Mouse (Mus musculus) adrenal gland, postnatal 10 days (tissue): Measurements from ENCODE around the gene Kcnab1. TPM values are rescaled to one million over a fixed set of nuclear protein-coding genes. Genes with fewer than 3 reads are reported as not detected.
A peak's percentile ranks its signal among the peaks of the same experiment; 100 is the strongest.

ENCODE experiments used
- DNase-seq: peaks from one replicate; pipeline ENCODE4 v3.0.0; 2021; ENCODE audit warnings: mixed read lengths
- long read RNA-seq, 2 experiments: library from polyadenylated mRNA; stranded (forward); transcript quantifications; one replicate each; pipeline ENCODE4 v2.0.0; 2021
- total RNA-seq, 2 experiments: library from RNA; stranded (reverse); gene quantifications; 2 replicates each; pipeline ENCODE4 v1.2.3; 2021

Gene Kcnab1
- 1 to 10 TPM; 2.5 to 2.8 TPM for total RNA-seq
- long read RNA-seq, experiment 1, partial matches to known transcripts = 0 of 1 reads
- long read RNA-seq, experiment 1, other reads (novel, unspliced or antisense) = 1 of 1 reads
- long read RNA-seq, experiment 2, partial matches to known transcripts = 0 of 1 reads
- long read RNA-seq, experiment 2, other reads (novel, unspliced or antisense) = 1 of 1 reads

DNA sequence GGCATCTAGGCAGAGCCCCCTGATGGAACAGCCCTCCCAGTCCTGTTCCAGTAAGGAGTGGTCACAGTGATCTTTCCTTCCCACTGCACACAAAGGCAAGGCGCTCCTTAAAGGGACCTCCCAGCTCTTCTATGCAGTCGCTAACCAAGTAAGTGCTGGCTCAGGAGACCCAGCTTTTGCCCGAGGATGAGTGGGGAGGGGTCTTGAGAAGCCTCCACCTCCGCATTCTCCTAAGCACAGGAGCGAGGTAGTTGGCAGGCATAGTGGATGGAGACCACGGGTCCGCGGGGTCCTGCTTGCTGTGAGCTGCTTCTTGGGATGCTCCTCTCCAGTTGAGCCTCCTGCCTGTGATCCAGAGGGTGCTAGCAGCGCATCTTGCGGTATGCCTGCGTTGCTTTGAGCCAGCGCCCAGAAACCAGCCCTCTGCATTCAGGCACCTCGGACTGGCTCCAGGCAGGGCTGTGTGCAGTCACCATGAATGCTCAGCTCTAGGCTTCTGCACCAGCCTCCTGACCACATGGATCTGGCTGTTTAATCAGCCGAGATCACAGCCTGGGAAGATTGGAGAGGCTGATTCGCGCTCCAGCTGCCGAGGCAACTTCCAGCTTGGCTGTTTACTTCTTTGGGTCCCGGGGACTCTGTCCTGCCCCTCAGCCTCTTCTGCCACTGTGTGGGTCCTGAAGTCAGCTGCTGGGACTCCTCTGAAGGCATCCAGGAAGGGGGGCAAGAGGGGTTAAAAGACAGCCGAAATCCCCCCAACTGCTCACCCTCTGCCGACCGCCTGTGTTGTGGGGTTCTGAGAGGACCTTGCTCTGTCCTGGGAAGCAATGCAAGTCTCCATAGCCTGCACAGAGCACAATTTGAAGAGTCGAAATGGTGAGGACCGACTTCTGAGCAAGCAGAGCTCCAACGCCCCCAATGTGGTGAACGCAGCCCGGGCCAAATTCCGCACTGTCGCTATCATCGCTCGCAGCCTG lies at the start of gene Kcnab1:
Gene Kcnab1 (plus strand): TSS at position 440 of the 977 bp plus-strand sequence.
- DNase-seq = peak; percentile 2

DNA sequence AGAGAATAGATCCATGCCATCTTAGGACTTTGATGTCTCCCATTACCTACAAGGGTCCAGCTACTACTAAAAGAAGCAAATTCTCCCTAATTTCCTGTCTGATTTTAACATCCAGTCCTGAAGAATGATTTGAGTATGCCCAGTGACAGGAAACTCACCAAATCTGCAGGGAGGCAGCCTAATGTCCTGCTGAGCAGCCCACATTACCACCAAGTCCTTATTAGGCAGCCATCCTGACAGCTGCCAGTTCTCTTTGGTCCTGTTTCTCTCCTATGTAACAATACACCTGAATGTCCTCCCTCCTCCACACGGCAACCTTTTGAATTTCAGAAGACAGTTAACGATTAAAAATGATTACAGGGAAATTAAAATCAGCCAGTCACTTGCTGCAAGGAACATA lies 20.9 kb upstream of the Kcnab1 start:
- no peak for DNase-seq

DNA sequence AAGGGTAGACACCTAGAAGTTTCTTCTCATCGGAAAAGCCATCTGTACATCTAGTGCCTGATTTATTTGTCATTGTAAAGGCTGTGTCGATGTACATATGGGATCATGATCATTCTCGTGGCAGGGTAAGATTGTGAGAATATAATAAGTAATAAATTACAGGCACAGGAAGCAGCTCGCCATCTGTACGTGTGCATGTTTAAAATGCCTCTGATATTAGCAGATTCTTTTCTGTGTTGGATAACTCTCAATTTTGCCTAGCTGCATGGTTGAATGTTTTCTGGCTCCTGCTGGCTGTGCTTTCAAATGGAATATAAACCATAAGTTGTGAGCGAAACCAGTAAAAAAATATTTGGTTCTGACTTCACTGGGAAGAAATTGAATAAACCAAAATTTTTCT lies 5.1 kb upstream of the Kcnab1 start:
- no peak for DNase-seq

DNA sequence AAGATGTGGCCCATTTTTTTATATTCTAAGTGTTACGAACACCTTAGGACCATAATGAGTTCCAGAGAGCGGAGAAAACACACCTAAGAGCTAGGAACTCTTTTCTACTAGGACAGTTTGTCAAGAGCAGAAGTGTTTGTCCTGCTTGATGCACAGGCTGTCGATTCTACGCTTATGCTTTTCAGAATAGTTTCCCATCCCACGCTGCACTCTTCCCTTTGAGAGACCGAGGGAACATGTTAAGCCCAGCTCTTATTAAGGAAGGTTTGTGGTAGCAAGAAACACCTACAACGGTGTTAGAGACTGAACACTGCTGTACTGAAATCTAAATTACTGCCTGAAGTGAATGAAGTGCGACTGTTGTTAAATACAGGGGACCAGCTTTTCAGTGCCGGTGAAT lies 1.0 kb downstream of the Kcnab1 start:
- DNase-seq = no peak

DNA sequence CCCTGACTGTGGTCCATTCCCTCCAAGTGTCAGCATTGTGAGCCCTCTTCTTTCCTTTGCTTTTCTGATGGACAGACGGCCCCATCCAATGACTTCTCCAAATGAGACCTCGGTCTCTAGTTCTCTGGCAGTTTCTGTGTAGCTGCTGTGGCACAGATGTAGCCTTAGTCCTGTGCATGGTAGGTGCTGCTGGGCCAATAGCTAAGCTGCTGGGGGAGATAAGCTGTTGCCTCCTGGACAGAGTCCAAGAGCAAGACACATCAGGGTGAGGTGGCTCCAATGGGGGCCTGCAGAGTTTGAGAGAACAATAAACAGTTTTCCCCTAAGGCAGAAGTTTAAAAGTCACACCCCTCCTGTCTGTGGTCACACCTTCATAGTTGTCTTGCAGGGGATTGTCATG lies 2.0 kb downstream of the Kcnab1 start:
- no peak for DNase-seq

DNA sequence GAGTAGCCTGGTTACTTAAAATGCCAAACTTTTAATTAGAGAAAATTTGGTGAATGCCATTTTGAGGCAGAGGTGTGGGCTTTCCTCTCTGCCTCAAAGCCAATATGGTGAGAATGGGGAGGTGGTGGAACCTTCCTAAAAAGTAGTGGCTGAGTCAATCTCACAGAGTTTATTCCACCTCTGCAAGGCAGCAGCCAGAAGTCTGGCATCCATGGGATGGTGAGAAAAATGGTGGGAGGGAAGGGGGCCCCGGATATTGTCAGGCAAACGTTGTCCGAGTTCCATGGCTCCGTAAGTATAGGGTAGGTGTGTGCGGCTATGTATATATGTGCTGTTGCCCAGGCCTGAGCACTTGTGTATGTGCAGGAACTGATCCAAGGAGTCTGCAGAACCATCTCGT lies 6.0 kb downstream of the Kcnab1 start:
- DNase-seq = no peak

DNA sequence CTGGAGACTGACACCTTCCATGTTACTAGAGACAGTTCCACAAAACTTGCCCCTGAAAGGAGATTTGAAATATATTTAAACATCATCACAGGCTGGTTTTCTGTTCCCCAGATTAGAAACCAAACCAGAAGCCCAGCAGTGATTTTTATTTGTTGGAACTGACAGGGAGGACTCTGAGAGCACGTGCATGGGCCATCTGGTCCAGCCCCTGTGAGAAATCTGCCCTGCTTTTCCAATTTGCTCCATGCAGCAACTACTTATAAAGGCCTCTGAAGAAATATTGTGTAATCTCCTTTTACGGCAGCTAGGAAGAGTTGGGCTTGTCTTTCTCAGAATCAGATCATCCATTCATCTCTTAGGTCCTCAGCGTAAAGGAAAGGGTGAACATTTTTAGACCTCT lies 7.8 kb downstream of the Kcnab1 start:
- DNase-seq = no peak

DNA sequence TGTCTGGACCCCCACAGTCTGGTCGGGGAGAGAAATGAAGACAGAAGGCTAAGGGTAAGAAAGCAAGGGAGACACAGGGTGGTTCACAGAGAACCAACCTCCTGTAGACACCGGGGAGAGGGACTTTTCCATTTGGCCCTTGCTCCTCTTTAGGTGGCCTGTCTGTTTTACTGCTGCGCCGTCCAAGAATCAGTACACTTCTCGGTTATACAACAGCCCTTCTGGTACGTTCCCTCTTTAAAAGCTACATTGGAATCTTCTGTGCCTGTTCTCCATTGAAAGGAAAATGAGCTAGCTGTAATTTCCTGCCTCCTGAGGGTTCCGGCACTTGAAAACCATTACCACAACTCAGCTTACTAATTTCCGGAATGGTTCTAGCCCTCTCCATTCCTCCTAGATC lies 8.2 kb downstream of the Kcnab1 start:
- no peak for DNase-seq

DNA sequence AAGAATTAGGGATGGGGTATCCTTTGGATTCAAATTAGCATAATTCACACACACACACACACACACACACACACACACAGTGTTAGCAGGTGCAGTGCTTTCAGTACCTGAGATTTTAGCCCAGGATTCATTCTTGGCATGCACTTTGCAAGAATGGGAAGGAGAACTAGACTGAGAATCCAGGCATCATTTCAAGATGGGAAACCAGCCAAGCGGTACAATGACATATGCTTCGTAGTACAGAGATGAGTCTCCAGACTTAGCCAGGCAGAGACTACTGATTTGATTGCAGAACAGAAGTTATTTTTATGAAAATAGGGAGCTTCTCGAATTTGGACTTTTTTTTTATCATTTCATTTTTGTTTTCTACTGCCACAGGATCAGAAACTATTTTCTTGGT lies 15.8 kb downstream of the Kcnab1 start:
- DNase-seq = peak; percentile 4

DNA sequence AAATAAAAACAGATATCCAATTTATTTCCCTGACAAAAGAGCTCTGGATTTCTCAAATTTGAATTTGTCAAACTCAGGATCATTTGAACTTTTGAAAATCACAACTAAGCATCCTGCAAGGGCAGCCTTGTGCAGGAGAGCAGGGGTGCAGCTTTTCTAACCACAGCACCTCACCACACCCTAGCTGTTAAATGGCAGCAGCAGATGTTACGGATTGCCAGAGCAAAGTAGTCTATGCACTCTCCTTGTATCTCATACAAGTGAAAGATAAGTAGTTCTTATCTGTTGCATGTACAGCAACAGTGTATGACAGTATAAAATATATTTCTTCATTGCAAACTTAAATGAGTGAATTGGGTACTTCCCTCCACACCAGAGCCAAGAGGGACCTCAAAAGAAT lies 20.4 kb downstream of the Kcnab1 start:
- DNase-seq = no peak

DNA sequence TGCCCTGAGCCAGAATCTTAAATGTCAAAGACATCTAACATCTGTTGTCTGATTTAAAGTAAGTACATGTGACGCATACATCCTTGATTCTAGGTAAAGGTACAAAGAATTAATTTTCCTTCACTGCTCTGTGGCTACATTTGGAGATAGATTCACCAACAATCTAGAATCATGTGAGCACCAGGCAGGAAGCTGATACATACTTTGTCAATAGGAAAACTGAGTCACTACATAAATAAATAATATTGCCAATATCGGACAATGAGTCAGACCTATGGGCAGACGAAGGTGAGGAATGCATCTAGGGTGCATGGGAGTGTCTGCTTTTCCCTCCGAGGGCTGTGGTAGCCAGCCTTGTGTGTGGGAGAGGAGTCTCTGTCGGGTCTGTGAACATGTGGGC lies 25.7 kb downstream of the Kcnab1 start:
- DNase-seq = no peak

DNA sequence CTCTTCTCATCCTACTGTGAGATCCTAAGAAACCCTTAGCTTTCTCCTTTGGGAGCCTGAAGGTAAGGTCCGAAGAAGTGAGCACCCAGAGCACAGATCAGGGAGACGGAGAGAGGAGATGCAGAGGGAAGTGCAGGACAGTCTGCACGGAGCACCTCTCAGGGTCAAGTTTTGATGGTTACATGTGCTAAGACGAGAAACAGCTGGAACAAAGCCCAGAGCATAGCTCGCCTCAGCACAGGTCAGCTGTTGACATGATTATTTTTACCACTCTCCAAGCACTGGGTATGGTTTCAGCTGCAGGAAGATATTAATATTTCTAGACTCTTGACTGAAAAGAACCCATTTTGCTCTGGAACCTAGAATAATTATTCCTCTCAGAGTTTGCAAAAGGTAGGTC lies 27.7 kb downstream of the Kcnab1 start:
- no peak for DNase-seq

DNA sequence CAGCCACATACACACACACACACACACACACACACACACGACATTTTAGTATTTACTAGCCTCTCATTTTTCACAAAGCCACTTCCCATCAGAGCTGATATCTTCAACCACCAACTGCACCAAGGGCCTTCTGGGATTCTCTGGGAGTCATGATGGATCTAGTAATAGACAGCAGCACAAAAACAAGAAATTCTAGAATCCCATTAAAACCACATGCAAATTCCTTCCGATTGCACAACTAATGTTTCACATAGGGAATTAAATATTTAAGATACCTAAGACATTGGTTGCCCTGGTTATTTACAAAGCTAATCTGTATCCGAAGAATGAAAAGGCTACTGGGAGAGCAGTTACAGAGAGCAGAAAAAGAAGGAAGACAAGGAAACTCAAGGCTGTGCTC lies 29.6 kb downstream of the Kcnab1 start:
- DNase-seq = no peak

DNA sequence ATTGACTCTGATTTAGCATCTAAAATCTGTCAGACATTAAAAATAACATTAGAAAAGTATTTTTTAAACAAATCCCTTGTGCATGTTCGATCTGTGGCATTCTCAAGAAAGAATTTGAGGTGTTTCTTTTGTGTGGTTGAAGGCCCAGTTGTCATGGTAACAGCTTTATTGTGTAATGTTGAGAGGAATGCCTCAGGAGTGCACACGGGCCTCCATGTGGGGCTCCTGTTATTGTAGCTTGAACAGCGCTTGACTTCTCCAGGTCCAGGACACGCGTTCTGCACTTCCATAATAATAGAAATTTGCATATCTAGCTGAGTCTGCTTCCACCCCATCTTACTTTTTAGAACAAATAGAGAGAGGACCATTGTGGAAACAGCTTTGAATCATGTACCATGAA lies 36.0 kb downstream of the Kcnab1 start:
- no peak for DNase-seq

DNA sequence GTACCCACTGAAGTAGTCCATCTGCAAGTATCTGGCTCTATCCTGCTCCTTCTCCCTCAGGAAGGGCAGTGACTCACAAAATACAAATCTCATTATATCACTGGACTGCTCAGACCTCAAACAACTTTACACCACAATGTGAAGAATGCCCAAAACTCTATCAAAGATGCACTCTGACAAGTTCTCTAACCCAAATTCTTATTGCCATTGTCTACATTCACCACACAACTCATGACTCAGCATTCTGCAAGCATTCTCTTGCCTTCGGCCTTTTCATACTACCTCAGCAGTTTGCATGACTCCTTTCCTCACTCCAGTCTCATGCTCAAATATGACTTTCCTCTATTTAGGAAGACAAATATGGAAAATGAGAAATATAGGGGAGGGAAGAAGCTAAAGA lies 42.6 kb downstream of the Kcnab1 start:
- no peak for DNase-seq

DNA sequence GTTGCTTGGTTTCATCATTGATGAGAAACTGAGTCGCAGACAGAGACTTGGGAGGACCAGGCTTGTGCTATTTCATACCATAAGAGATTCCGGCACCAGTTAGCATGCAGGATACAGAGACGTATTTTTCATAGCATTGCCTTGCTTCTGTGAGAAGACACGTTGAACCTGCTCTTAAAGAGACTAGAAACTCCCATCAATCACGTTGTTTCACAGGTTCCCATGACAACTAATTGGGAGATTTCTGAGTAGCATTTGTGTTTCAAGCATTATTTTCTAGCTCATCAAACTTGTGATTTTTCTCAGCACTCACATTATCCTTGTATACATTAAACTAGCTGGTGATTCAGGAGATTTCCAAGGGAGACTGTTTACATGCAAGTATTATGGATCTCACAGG lies 63.8 kb downstream of the Kcnab1 start:
- no peak for DNase-seq

DNA sequence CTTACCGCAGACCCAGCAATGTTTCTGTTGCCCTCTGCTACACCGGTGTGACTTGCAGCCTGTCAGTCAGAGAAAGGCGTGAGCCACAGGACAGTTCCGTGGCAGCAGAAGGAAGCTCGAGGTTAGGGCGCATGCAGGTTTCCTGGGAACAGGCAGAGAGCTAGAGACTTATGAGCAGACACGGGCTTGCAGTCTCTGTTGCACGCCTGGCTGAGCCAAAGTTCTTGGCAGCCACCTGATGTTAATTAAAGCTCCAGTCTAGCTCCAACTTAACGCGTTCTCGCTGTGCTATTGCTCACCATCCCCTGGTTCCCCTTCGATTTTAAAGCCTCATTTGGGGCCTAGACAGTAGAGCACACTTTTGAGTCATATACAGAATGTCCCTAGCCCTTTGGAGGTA lies 65.4 kb downstream of the Kcnab1 start:
- no peak for DNase-seq

DNA sequence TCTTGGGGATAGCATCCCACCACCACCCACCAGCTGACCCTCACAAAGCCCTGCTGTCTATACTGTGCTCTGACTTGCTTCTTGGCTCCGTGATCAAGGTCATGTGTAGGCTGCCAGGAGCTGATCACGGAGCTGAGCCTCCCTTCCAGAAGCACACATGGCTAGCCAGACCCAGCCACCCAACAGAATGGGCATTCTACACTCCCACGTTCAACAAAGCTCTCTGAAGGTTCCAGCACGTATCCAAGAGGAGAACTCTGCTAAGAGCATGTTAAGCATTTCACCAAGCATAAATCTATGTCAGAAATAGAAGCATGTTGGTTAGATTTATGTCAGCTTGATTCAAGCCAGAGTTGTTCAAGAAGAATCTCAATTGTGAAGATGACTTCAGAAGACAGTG lies 66.6 kb downstream of the Kcnab1 start:
- no peak for DNase-seq

DNA sequence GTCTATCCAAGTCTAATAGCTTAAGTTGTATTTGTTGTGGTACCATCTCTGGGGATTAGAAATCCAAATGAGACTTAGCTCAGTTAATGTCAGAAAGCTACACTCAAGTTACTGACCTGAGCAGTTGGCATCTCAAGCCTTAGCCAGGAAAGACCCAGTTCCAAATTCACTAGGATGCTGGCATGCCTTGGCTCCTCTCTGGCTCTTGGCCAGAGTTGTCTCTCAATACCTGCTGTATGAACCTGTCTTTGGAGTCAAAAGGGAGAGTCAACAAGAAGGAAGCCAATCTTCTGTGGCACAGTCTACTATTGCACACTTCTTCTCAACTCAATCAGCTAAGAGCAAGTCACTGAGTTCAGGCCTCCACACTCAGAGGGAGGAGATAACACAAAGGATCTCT lies 67.7 kb downstream of the Kcnab1 start:
- no peak for DNase-seq

DNA sequence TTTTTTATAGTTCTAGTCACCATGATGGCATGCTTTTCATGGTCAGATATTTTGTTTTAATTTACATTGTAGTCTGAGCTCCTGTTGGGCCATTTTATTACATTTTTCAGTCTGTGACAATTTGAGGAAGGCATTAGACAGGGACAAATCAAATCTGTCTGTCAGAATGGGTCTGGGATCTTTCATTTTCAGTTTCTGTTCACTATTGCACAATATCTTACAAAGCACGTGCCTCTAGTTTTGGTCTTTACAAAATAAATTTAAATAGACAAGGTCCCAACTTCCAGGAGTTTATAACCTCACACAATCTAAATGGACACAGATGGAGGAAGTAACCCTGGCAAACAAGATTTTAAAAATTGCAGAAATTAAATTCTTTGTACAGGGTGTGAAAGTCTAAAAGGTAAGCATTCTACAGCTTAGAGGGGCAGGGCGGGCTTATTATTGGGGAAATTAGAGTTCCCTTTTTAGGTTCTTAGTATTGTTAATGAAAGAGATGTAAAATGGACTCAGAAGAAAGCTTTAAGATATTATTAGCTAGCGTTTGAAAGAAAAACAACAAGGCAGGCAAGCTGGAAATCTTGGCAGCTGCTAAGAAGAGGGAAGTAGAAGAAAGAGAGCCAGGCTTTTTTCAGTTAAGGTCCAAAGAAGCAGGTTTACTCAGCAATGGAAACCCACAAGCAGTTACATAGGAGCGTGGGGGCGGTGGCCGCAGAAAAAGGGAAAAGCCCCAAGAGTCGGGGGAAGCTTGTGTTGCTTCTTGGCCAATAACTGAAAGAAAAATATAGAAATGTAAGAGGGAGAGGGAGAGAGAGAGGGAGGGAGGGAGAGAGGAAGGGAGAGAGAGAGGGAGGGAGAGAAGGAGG lies 78.9 kb downstream of the Kcnab1 start:
- no peak for DNase-seq

DNA sequence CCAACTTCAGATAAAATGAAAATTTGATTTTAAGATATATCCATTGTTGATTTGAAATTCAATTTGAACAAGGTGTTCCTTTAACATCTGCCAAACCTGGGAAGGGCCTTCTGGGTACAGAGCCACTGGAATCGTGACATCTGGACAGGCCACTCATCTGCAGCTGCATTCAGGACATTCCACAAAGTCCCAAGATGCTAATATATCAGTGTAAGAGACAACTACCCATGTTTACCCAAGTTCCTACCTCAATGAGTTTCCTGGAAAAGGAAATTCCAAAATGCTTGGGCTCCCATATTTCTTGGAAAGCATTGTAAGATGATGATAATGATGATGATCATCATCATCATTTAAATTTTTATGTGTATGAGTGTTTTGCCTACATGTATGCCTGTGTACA lies 91.4 kb downstream of the Kcnab1 start:
- DNase-seq = no peak

DNA sequence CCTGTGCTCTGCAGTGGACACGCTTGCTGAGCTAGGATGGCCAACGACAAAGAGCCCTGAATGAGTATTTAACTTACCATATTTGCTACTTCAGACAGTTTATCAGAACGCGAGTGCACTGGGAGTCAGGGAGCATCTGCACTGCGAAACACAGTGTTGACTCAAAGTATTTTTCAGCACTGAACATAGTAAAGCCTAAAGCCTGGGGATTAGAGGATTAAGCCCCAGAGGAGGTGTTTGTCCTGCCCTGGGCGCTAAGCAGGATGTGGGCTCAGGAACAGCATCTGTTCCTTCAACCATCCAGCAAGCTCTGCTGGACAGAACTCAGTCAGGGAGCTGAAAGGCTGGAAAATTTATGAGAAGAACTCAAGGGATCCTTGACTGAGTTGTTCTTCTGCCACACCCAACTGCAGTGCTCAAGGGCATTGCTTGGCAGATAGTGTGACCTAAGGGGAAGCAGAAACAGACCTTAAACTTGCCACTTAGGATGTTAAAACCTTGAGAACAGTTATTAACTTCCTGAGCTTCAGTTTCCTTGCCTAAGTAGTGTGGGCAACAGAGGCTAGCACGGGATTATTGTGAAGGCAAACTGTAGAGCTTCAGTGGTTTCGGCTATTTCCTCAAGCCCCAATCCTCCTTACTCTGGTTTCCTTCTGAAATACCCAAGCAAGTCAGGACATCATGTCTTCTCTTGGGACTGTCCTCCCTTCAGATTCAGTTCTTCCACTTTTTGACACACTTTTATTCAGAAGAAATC lies 94.4 kb downstream of the Kcnab1 start:
- DNase-seq = no peak
